ENCODE assay signal across 9 mouse cellular contexts in genomic region chr17:7821553-7822186, GRCm38 (mm10). TPM values are rescaled to one million over a fixed set of nuclear protein-coding genes. Genes with fewer than 3 reads are reported as not detected.
DNase-seq lines count a peak whose midpoint lies in the region; ATAC-seq and TF ChIP-seq lines count a peak whose summit lies in the region.
"Had no signal": no experiment of that assay in that cellular context is flagged by ENCODE, and none has a peak within 500 bp of the region (broad histone marks: within the 10 kb centered on the region; RNA-seq: fewer than 3 reads in every experiment).

No protein-coding gene starts in this region.

- H3K36me3 ChIP-seq in midbrain, embryonic 11.5 days (ENCODE audit: control insufficient read depth, insufficient read depth, low read length) = no peaks in the 10 kb centered on the region
- no peaks in the 10 kb centered on the region for H3K36me3 ChIP-seq in midbrain, embryonic 13.5 days
- H3K36me3 ChIP-seq in limb, embryonic 15.5 days = no peaks in the 10 kb centered on the region
- H3K36me3 ChIP-seq: G1E had no signal

- H3K9ac ChIP-seq in midbrain, embryonic 11.5 days (ENCODE audit: low read length) = no peak overlapping the region
- H3K9ac ChIP-seq in midbrain, embryonic 13.5 days (replicated peaks) = no peak overlapping the region
- H3K9ac ChIP-seq in limb, embryonic 15.5 days = no peak overlapping the region

- no peak for ATAC-seq in midbrain, embryonic 11.5 days (ENCODE audit: low FRiP score)
- ATAC-seq in midbrain, embryonic 13.5 days = no peak
- ATAC-seq in limb, embryonic 15.5 days (ENCODE audit: insufficient number of reproducible peaks, low FRiP score, low TSS enrichment, low read depth) = no peak

- no peak overlapping the region for H3K4me3 ChIP-seq in midbrain, embryonic 11.5 days (ENCODE audit: low read depth, low read length)
- H3K4me3 ChIP-seq in midbrain, embryonic 13.5 days (replicated peaks) = no peak overlapping the region
- H3K4me3 ChIP-seq in limb, embryonic 15.5 days = no peak overlapping the region; the same call in 1 of the 2 replicates

- no peak overlapping the region for H3K27ac ChIP-seq in midbrain, embryonic 11.5 days (ENCODE audit: low read depth, low read length)
- no peak overlapping the region for H3K27ac ChIP-seq in midbrain, embryonic 13.5 days
- H3K27ac ChIP-seq in limb, embryonic 15.5 days = no peak overlapping the region

- 0 out of 2 replicates have a peak, but pooled peaks cover 1% of the 10 kb centered on the region for H3K4me1 ChIP-seq in midbrain, embryonic 11.5 days (ENCODE audit: control insufficient read depth, insufficient read depth, low read length)
- peaks cover 1% of the 10 kb centered on the region; the same call in 1 of the 2 replicates for H3K4me1 ChIP-seq in midbrain, embryonic 13.5 days (replicated peaks)
- peaks cover 18% of the 10 kb centered on the region for H3K4me1 ChIP-seq in limb, embryonic 15.5 days

- no peaks in the 10 kb centered on the region for H3K9me3 ChIP-seq in midbrain, embryonic 11.5 days (ENCODE audit: control insufficient read depth, low read length)
- H3K9me3 ChIP-seq in midbrain, embryonic 13.5 days = no peaks in the 10 kb centered on the region
- H3K9me3 ChIP-seq in limb, embryonic 15.5 days = no peaks in the 10 kb centered on the region

- WGBS in midbrain, embryonic 11.5 days = 32% methylated on average over 17 of the region's 17 CpGs
- 31% methylated on average over 17 of the region's 17 CpGs for WGBS in midbrain, embryonic 13.5 days
- 13% methylated on average over 17 of the region's 17 CpGs for WGBS in limb, embryonic 15.5 days

- peak; percentile 5 for DNase-seq in cerebellum, adult 8-10 months
- no peak for DNase-seq in cerebellum, adult 9-11 months
- peak; percentile 93 for DNase-seq in midbrain, embryonic 11.5 days (ENCODE audit: low spot score, missing footprints)
- peak; percentile 44 for DNase-seq in brain, embryonic 14.5 days (ENCODE audit: low read depth)
- peak; percentile 62 to 78 for DNase-seq in heart, postnatal 10 days
- DNase-seq in testis, postnatal 10 days (ENCODE audit: low spot score) = peak; percentile 84

- no peak for TF ChIP-seq POLR2A in brain, embryonic 14.5 days (IDR thresholded peaks at IDR 0.05; ENCODE audit: borderline replicate concordance, extremely low read depth, insufficient read depth, insufficient read length, poor library complexity, severe bottlenecking)

- H3K4me2 ChIP-seq in midbrain, embryonic 11.5 days = no peak overlapping the region
- no peak overlapping the region for H3K4me2 ChIP-seq in midbrain, embryonic 13.5 days (replicated peaks)
- H3K4me2 ChIP-seq in limb, embryonic 15.5 days = peak overlapping the region; percentile 27; the same call in 1 of the 2 replicates

- TF ChIP-seq CTCF in brain, embryonic 14.5 days (IDR thresholded peaks at IDR 0.05; ENCODE audit: borderline replicate concordance, extremely low read depth, insufficient read depth, insufficient read length) = peak; percentile 89

- intact Hi-C loops in heart, postnatal 10 days (cut with DNase I) = loop anchor here (1.0 to 5.0 kb wide), 2 partner anchors 224 to 377 kb away; no protein-coding TSS in a partner anchor

- peaks cover 9% of the 10 kb centered on the region for H3K27me3 ChIP-seq in midbrain, embryonic 11.5 days (ENCODE audit: control insufficient read depth, insufficient read depth, low read length)
- peaks cover 19% of the 10 kb centered on the region for H3K27me3 ChIP-seq in midbrain, embryonic 13.5 days
- H3K27me3 ChIP-seq in limb, embryonic 15.5 days = peaks cover 20% of the 10 kb centered on the region

RNA-seq across cellular contexts. Expression of gene Fndc1, which starts 5.4 kb away (rescaled TPM):
- 0.37 and 0.76 TPM in 2 replicates for polyA plus RNA-seq in midbrain, embryonic 11.5 days (2014; fragmentation: Nextera tagmentation; extraction: Ambion mirVana)
- 1.7 and 3.6 TPM in 2 replicates for polyA plus RNA-seq in midbrain, embryonic 13.5 days (2015; fragmentation: Nextera tagmentation; extraction: Ambion mirVana)
- 1.4 and 5.0 TPM in 2 replicates for polyA plus RNA-seq in brain, embryonic 14.5 days (2012; rRNA removed)
- 100 to 1,000 TPM in 1 of 2 experiments, 10 to 100 TPM in 1; 99.0 to 108 TPM for total RNA-seq in heart, postnatal 10 days (2021)
- 88.8 and 123 TPM in 2 replicates for polyA plus RNA-seq in limb, embryonic 15.5 days (2015; fragmentation: Nextera tagmentation; extraction: Ambion mirVana)
- polyA plus RNA-seq: G1E had no signal

Comparison
In these comparisons a context has a peak if more than half of its experiments do, and no peak if none do; other contexts are left out.
1. RNA of gene Fndc1, which starts 5.4 kb away (polyA plus RNA-seq): 88.8 to 123 TPM in limb, embryonic 15.5 days; 1.4 to 5.0 TPM in brain, embryonic 14.5 days, 1.7 to 3.6 TPM in midbrain, embryonic 13.5 days and 0.37 to 0.76 TPM in midbrain, embryonic 11.5 days; every median in the first group is over 10 times any median in the second.